Mouse (Mus musculus) heart, postnatal 0 days (tissue): ENCODE data around the gene Gm45208. TPM values are rescaled to one million over a fixed set of nuclear protein-coding genes. Genes with fewer than 3 reads are reported as not detected.

Source experiments
- ATAC-seq: fragments of 200-750 bp; cut with Nextera tagmentation; 2 replicates; pipeline ENCODE4 v1.8.0; 2017; ENCODE audit warnings: low read depth, moderate number of reproducible peaks, moderate library complexity; ENCODE audit not compliant: insufficient read depth
- DNase-seq: peaks from one replicate; pipeline ENCODE4 v3.0.0-alpha.2; 2016; ENCODE audit warnings: low spot score
- H3K27ac ChIP-seq: fragments of 300-500 bp; sonication (generic); 2 replicates; pipeline ENCODE4 v1.5.1; 2014; ENCODE audit warnings: low read depth, mild to moderate bottlenecking
- H3K27me3 ChIP-seq: fragments of 300-500 bp; sonication (generic); 2 replicates; pipeline ENCODE4 v1.6.1; 2014; ENCODE audit warnings: low read length, mixed read lengths; ENCODE audit not compliant: control insufficient read depth, insufficient read depth
- H3K36me3 ChIP-seq: fragments of 300-500 bp; sonication (generic); replicated peaks from 2 replicates; pipeline ENCODE4 v1.6.1; 2014; ENCODE audit warnings: low read length, mixed read lengths; ENCODE audit not compliant: control insufficient read depth, insufficient read depth
- H3K4me1 ChIP-seq: fragments of 300-500 bp; sonication (generic); 2 replicates; pipeline ENCODE4 v1.6.1; 2014; ENCODE audit warnings: antibody characterized with exemption; ENCODE audit not compliant: control insufficient read depth, insufficient read depth
- H3K4me2 ChIP-seq: fragments of 300-500 bp; sonication (generic); 2 replicates; pipeline ENCODE4 v1.6.1; 2014; ENCODE audit warnings: low read depth, mild to moderate bottlenecking, low read length, moderate library complexity
- H3K4me3 ChIP-seq: fragments of 300-500 bp; sonication (generic); 2 replicates; pipeline ENCODE4 v1.5.1; 2014; ENCODE audit warnings: low read depth, low read length
- H3K9ac ChIP-seq: fragments of 300-500 bp; sonication (generic); replicated peaks from 2 replicates; pipeline ENCODE4 v1.6.1; 2014; ENCODE audit warnings: low read depth, low read length, mixed read lengths
- H3K9me3 ChIP-seq: fragments of 300-500 bp; sonication (generic); replicated peaks from 2 replicates; pipeline ENCODE4 v1.6.1; 2016; ENCODE audit warnings: low read length; ENCODE audit not compliant: control insufficient read depth
- CTCF ChIP-seq: IDR thresholded peaks from 2 replicates; pipeline ENCODE4 v1.5.1; 2016; ENCODE audit warnings: antibody characterized with exemption, control low read depth, low read depth
- EP300 ChIP-seq: IDR thresholded peaks from 2 replicates; pipeline ENCODE4 v1.6.1; 2016; ENCODE audit warnings: antibody characterized with exemption, low read depth
- WGBS: fragments of 180-500 bp; shearing (Covaris S2); extraction: QIAGEN DNeasy Blood & Tissue Kit; methylation state at CpG from one replicate; pipeline ENCODE4 v1.1.7; 2014; 5-methylcytosine and 5-hydroxymethylcytosine counted together
- polyA plus RNA-seq: library from polyadenylated mRNA; unstranded; fragments of >200 nt; fragmentation: Nextera tagmentation; extraction: Ambion mirVana; gene quantifications from 2 replicates; pipeline ENCODE4 v1.2.1, GENCODE M21; 2015
- total RNA-seq: library from RNA; depleted of rRNA; stranded (reverse); fragments of >200 nt; gene quantifications from 2 replicates; pipeline ENCODE4 v1.2.3, GENCODE M21; 2014; ENCODE audit warnings: low replicate concordance

The Gm45208 gene
- total and polyA plus RNA-seq, 2 experiments from 2014 or later, result not detected

DNA sequence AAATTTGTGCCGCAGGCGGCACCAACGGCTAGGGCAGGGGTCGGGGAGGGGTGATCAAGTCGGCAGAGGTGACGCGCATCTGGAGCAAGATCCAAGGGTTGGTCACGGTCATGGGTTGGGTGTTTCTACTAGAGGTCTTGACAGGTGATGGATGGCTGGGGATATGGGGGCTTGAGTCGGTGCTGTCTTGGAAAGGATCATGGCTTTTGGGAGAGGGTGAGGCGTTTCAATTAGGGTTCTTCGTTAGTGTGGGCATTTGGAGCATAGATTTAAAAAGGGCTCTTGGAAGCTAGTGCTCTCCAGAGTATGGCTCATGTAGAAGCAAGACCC lies 202 bp downstream of the Gm45208 start:
- WGBS, result 21% methylated on average over 11 of the region's 11 CpGs
- Histone ChIP-seq H3K27me3 (no peaks in the 10 kb centered on the region), H3K4me1 (no peaks in the 10 kb centered on the region), H3K9me3 (no peaks in the 10 kb centered on the region), H3K9ac (peak overlapping the region; percentile 62), H3K4me2 (peak overlapping the region; percentile 60), H3K27ac (peak overlapping the region; percentile 95), H3K36me3 (peaks cover 21% of the 10 kb centered on the region), H3K4me3 (peak overlapping the region; percentile 67)
- DNase-seq (no peak), ATAC-seq (no peak)
- no peak for TF ChIP-seq CTCF
- TF ChIP-seq EP300, result no peak

DNA sequence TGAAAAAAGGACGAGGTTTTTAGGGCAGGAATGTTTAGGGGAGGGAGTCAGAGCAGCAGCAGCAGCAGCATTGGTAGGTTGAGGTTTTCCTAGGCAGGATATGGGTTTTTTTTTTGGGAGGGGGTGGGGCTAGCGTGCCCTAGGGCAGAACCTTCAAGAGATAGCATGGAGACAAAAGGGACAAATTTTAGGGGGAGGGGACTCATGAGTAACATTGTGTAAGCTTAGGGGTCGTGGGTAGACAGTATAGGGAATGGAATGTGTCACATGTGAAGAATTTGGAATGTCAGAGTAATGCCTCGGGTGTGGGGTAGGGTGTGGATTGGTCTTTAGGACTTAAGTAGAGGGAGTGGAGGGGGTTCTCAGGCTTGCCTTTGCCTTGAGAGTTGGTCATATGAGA lies 646 bp downstream of the Gm45208 start:
- WGBS, result 21% methylated on average over 4 of the region's 4 CpGs
- no peak for DNase-seq
- H3K27ac ChIP-seq, result peak overlapping the region; percentile 95; the same call in 1 of the 2 replicates
- peak overlapping the region; percentile 67 for H3K4me3 ChIP-seq
- H3K4me1 ChIP-seq, result no peaks in the 10 kb centered on the region
- TF ChIP-seq EP300 (no peak), CTCF (no peak)
- H3K27me3 ChIP-seq, result no peaks in the 10 kb centered on the region
- H3K4me2 ChIP-seq, result peak overlapping the region; percentile 60
- H3K9ac ChIP-seq, result peak overlapping the region; percentile 62
- no peaks in the 10 kb centered on the region for H3K9me3 ChIP-seq
- ATAC-seq, result no peak
- H3K36me3 ChIP-seq, result peaks cover 23% of the 10 kb centered on the region

DNA sequence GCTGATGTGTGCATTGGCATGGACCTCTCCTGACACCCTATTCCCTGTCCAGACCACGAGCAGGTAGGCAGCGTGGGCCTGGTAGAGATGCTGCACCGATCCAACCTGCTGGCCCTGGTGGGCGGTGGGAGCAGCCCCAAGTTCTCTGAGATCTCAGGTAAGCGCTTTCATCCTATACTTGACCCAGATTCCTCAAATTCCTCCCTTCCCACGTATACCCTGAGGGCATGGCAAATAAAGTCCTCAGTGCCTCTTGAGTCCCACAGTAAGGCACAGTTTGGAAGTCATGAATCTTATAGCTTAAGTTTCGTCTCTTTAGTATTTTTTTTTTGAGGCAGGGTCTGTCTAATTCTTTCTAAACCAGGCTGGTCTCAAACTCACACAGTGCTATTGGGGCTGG lies 2.1 kb downstream of the Gm45208 start:
- 67% methylated on average over 5 of the region's 7 CpGs for WGBS
- Histone ChIP-seq H3K36me3 (peaks cover 23% of the 10 kb centered on the region), H3K9me3 (no peaks in the 10 kb centered on the region), H3K4me2 (no peak overlapping the region), H3K27ac (no peak overlapping the region), H3K4me1 (no peaks in the 10 kb centered on the region), H3K4me3 (no peak overlapping the region), H3K27me3 (no peaks in the 10 kb centered on the region), H3K9ac (no peak overlapping the region)
- DNase-seq (no peak), ATAC-seq (no peak)
- no peak for TF ChIP-seq EP300
- TF ChIP-seq CTCF, result no peak

GRCm38 (mm10) chrX:7725841-7726240 lies 3.8 kb downstream of the Gm45208 start:
- ATAC-seq (no peak), DNase-seq (no peak)
- H3K9me3 ChIP-seq, result no peaks in the 10 kb centered on the region
- no peak overlapping the region for H3K4me2 ChIP-seq
- H3K36me3 ChIP-seq, result peaks cover 23% of the 10 kb centered on the region
- no peak overlapping the region for H3K27ac ChIP-seq
- no peak overlapping the region for H3K9ac ChIP-seq
- no peak overlapping the region for H3K4me3 ChIP-seq
- 79% methylated on average over 12 of the region's 12 CpGs for WGBS
- H3K4me1 ChIP-seq, result no peaks in the 10 kb centered on the region
- no peaks in the 10 kb centered on the region for H3K27me3 ChIP-seq
- TF ChIP-seq EP300 (no peak), CTCF (no peak)

GRCm38 (mm10) chrX:7727176-7727575 lies 5.1 kb downstream of the Gm45208 start:
- Histone ChIP-seq H3K27ac (no peak overlapping the region), H3K9me3 (no peaks in the 10 kb centered on the region), H3K4me3 (no peak overlapping the region), H3K9ac (no peak overlapping the region), H3K27me3 (no peaks in the 10 kb centered on the region), H3K4me2 (no peak overlapping the region), H3K36me3 (peaks cover 23% of the 10 kb centered on the region), H3K4me1 (no peaks in the 10 kb centered on the region)
- TF ChIP-seq EP300 (no peak), CTCF (no peak)
- ATAC-seq (no peak), DNase-seq (no peak)
- WGBS, result 83% methylated on average over 13 of the region's 13 CpGs

- Histone ChIP-seq H3K36me3 (peaks cover 23% of the 10 kb centered on the region), H3K9me3 (no peaks in the 10 kb centered on the region), H3K27ac (peak within 1 kb of the TSS; percentile 55), H3K27me3 (no peaks in the 10 kb centered on the region), H3K9ac (peak within 1 kb of the TSS; percentile 20; the same call in 1 of the 2 replicates), H3K4me1 (no peaks in the 10 kb centered on the region), H3K4me2 (peak within 1 kb of the TSS; percentile 61), H3K4me3 (peak within 1 kb of the TSS; percentile 49)
- TF ChIP-seq EP300, result 0 out of 2 replicates have a peak, but pooled peaks have one; percentile 26
- TF ChIP-seq CTCF, result no peak
- DNase-seq (peak; percentile 86), ATAC-seq (peak; percentile 92)
- 16% methylated on average over 42 of the region's 42 CpGs for WGBS
These were observed 6.3 kb downstream of the Gm45208 start, which contains the start of gene Praf2 for GRCm38 (mm10) chrX:7728215-7728921. Gene Praf2 (plus strand): TSS chrX:7728439.
